Mouse (Mus musculus) bone marrow macrophage, adult 2 months (primary cell): ENCODE results near the gene Ttc29.

Experiments used
- CTCF ChIP-seq: IDR thresholded peaks from 2 replicates; pipeline ENCODE4 v1.5.1; 2012; ENCODE audit warnings: low read depth, mild to moderate bottlenecking, low read length, moderate library complexity
- POLR2A ChIP-seq: IDR thresholded peaks from 2 replicates; pipeline ENCODE4 v1.6.1; 2012; ENCODE audit warnings: mild to moderate bottlenecking, low read depth, low read length, borderline replicate concordance

DNA sequence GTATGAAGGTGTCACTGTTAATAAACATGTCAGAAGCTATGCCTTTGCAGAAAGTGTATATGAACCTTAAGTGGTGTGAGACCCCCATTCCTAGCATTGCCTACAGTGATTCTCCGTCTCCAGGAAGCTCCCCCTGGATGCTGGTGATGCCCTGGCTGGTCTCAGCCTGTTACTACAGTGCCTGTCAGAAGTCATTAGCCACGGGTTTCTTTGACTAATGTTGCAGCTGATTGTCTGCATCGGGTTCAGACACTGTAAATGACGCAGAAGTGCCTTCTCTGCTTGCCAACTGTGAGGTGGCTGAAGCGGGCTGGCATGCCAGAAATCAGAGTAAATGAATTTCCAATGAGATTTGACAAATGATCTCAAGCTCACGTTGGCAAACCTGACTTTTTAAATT lies 96.4 kb downstream of the Ttc29 start:
- TF ChIP-seq CTCF: no peak
- no peak for TF ChIP-seq POLR2A
